Mouse (Mus musculus): ENCODE data around the gene Nfkbid. TPM values are rescaled to one million over a fixed set of nuclear protein-coding genes. Genes with fewer than 3 reads are reported as not detected.

Nfkbid gene
- polyA plus RNA-seq (2016; fragmentation: Nextera tagmentation; extraction: Ambion mirVana): 1.1 and 1.8 TPM in 2 replicates

DNA sequence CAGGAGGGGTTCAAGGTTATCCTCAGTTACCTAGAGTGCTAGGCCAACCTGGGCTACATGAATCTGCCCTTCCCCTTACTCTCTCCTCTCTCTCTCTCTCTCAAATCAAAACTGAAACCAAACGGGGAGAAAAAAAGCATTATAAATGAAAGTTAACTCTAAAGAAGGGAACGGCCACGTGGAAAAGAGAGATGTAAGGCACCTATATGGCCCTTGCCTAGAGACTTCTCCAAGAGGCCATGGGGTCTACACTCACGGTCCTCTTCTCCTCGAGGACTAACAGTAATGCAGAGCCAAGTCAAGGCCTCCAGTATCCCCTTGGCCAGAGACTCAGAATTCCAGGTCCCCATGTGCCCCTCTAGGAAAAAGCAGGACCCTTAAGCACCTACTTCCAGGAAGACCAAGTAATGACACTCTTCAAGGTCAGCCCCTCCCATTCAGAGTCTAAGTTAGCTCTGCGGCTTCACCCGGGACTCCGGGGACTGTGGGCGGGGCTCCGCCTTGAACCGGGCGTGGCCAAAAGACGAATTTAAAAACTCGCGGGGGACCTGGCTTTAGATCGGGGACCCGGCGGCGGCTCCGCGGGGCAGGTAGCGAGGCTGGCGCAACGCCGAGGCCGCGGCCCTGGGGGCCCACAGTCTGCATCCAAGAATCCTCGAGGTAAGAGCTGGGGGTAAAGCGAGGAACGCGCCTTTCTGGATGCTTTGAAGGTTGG, at the start of gene Nfkbid:
TSS of gene Nfkbid (plus strand) at position 558 of the 715 bp plus-strand sequence.
- Histone ChIP-seq H3K4me3 (peak within 1 kb of the TSS; percentile 68), H3K4me1 (peaks cover 24% of the 10 kb centered on the region), H3K27me3 (replicated peaks; ENCODE audit: low read depth, poor library complexity, severe bottlenecking) (peaks cover 46% of the 10 kb centered on the region), H3K36me3 (replicated peaks) (peaks cover 11% of the 10 kb centered on the region), H3K9me3 (peaks cover 6% of the 10 kb centered on the region; the same call in 1 of the 2 replicates), H3K27ac (replicated peaks) (peak within 1 kb of the TSS; percentile 75)
- 10% methylated on average over 31 of the region's 31 CpGs for WGBS
- peak; percentile 49 for DNase-seq (ENCODE audit: low spot score)

DNA sequence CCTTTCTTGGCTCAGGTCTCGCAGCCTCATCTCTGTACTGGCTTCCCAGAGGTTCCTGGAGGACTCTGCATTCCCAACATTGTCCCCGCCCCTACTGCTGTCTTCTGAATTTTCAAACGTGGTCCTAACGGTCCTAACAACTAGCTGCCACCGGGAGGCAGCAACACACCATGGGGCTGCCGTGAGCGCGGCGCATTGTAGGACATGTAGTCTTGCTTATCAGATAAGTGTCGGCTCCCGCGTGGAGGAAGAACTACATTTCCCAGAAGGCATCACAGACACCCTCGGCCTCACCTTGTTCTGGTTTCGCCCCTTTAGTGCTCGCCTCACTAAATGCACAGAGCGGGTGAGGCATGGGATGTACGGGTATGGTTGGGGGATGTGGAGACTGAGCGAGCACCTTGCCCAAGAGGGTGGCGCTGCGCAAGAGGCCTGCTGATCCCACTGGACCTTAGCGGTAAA, 48.0 kb upstream of the Nfkbid start:
- H3K27me3 ChIP-seq (replicated peaks; ENCODE audit: low read depth, poor library complexity, severe bottlenecking): no peaks in the 10 kb centered on the region; the same call in 1 of the 2 replicates
- H3K9me3 ChIP-seq: no peaks in the 10 kb centered on the region
- peak overlapping the region; percentile 61 for H3K4me3 ChIP-seq
- peak overlapping the region; percentile 83 for H3K27ac ChIP-seq (replicated peaks)
- no peaks in the 10 kb centered on the region for H3K36me3 ChIP-seq (replicated peaks)
- DNase-seq (ENCODE audit: low spot score): peak; percentile 94
- peaks cover 7% of the 10 kb centered on the region; the same call in 1 of the 2 replicates for H3K4me1 ChIP-seq
- WGBS: under 1% methylated on average over 21 of the region's 21 CpGs

DNA sequence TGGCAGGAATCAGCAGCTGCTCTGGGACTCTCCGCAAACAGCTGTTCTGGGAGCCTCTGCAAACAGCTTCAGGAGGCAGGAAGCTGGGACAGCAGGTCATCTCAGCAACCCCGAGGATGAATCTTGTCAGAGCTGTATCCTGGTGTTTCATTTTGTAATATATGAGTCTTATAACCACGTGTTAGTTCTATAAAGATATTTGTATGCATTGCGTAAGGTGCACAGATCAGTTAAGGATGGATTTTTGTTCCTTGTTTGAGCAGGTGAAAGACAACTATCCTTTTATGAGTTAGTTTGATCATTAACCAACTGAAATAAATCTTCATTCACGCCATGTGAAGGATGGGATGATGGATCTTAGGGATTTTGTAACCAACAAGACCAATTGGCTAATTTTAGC, 41.5 kb upstream of the Nfkbid start:
- Histone ChIP-seq H3K9me3 (no peaks in the 10 kb centered on the region), H3K27ac (replicated peaks) (no peak overlapping the region), H3K36me3 (replicated peaks) (no peaks in the 10 kb centered on the region), H3K4me1 (no peaks in the 10 kb centered on the region), H3K4me3 (no peak overlapping the region), H3K27me3 (replicated peaks; ENCODE audit: low read depth, poor library complexity, severe bottlenecking) (no peaks in the 10 kb centered on the region; the same call in 1 of the 2 replicates)
- DNase-seq (ENCODE audit: low spot score): no peak
- WGBS: 65% methylated on average over 5 of the region's 5 CpGs

GRCm38 (mm10) chr7:30384106-30384505, 37.4 kb upstream of the Nfkbid start:
- no peak overlapping the region for H3K4me3 ChIP-seq
- WGBS: 81% methylated on average over 9 of the region's 9 CpGs
- no peaks in the 10 kb centered on the region for H3K4me1 ChIP-seq
- no peaks in the 10 kb centered on the region for H3K27me3 ChIP-seq (replicated peaks; ENCODE audit: low read depth, poor library complexity, severe bottlenecking)
- H3K27ac ChIP-seq (replicated peaks): no peak overlapping the region
- no peak for DNase-seq (ENCODE audit: low spot score)
- no peaks in the 10 kb centered on the region for H3K36me3 ChIP-seq (replicated peaks)
- no peaks in the 10 kb centered on the region for H3K9me3 ChIP-seq

DNA sequence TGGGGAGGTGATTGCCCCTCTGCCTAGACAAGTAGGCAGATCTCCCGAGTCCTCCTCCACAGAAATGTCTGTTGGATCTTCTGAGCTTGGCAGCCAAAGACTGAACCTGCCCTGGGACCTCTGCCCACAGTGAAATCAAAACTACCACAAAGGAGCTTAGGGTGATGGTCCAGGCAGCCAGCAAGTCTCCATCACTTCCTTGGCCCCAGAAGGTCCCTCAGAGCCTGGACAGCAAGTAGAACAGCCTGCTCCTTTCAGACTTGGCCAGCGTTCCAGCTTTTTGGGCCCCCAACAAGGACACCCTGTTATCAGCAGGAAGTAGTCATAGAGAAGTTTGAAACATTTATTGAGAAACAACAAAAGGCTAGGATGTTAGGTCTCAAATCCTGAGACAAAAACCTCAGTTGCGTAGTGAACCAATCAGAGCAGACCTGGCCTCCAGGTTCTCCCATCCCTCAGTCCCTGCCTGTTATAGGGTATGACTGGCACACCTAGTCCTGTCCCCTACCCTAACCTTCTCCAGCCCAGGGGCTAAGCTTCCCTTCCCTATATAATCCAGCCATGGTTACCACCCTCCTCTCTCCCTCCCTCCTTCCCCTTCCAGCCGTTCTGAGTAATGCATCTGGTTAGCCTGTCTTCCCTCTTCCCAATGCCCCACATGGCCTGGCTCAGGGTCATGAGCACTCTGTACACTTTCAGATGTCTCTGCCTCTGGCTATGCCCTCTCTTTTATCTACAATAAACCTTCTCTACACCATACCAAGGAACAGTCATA, 28.6 kb upstream of the Nfkbid start:
- no peaks in the 10 kb centered on the region for H3K36me3 ChIP-seq (replicated peaks)
- no peaks in the 10 kb centered on the region for H3K27me3 ChIP-seq (replicated peaks; ENCODE audit: low read depth, poor library complexity, severe bottlenecking)
- no peaks in the 10 kb centered on the region for H3K9me3 ChIP-seq
- 0 out of 2 replicates have a peak, but pooled peaks cover 8% of the 10 kb centered on the region for H3K4me1 ChIP-seq
- H3K27ac ChIP-seq (replicated peaks): no peak overlapping the region
- 72% methylated on average over 4 of the region's 4 CpGs for WGBS
- H3K4me3 ChIP-seq: no peak overlapping the region
- no peak for DNase-seq (ENCODE audit: low spot score)

- 91% methylated on average over 4 of the region's 4 CpGs for WGBS
- DNase-seq (ENCODE audit: low spot score): no peak
- Histone ChIP-seq H3K27me3 (replicated peaks; ENCODE audit: low read depth, poor library complexity, severe bottlenecking) (no peaks in the 10 kb centered on the region), H3K4me3 (no peak overlapping the region), H3K9me3 (no peaks in the 10 kb centered on the region), H3K36me3 (replicated peaks) (no peaks in the 10 kb centered on the region), H3K27ac (replicated peaks) (no peak overlapping the region), H3K4me1 (0 out of 2 replicates have a peak, but pooled peaks cover 8% of the 10 kb centered on the region)
Observed at GRCm38 (mm10) chr7:30393631-30394030, 27.9 kb upstream of the Nfkbid start.

DNA sequence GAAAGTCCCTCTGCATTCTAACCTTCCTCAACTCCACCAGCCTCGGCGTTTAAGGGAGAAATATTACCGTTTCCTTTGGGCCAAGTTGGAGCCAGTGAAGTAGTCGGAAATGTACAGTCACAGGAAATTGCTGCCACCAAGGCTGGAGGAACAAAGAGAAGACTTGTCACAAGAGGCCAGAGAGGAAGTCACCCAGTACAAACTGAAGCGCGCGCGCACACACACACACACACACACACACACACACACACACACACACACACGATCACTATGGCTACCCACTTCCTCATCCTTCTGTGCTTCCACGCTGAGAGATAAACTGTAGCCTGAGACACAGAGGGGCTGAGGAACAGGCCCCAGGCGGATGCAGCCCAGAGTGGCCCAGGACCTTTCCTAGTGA, 27.2 kb upstream of the Nfkbid start:
- H3K27ac ChIP-seq (replicated peaks): peak overlapping the region; percentile 54
- H3K4me3 ChIP-seq: no peak overlapping the region
- no peaks in the 10 kb centered on the region for H3K27me3 ChIP-seq (replicated peaks; ENCODE audit: low read depth, poor library complexity, severe bottlenecking)
- 50% methylated on average over 11 of the region's 11 CpGs for WGBS
- no peaks in the 10 kb centered on the region for H3K36me3 ChIP-seq (replicated peaks)
- no peaks in the 10 kb centered on the region for H3K9me3 ChIP-seq
- 0 out of 2 replicates have a peak, but pooled peaks cover 8% of the 10 kb centered on the region for H3K4me1 ChIP-seq
- peak; percentile 37 for DNase-seq (ENCODE audit: low spot score)

DNA sequence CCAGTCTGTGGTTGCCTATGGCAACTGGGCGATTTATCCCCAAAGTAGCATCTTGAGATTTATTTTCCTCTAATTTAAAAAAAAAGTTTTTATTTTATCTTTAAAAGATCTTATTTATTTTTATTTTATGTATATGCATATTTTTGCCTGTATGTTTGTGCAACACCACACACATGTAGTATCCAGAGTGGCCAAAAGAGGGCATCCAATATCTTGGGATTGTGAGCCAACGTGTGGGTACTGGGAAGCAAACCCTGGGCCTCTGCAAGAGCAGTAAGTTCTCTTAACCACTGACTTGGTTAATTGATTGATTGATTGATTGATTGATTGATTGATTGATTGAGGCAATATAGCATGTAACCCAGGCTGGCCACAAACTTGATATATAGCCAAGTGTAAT, 26.7 kb upstream of the Nfkbid start:
- Histone ChIP-seq H3K4me3 (no peak overlapping the region), H3K36me3 (replicated peaks) (no peaks in the 10 kb centered on the region), H3K27ac (replicated peaks) (no peak overlapping the region), H3K27me3 (replicated peaks; ENCODE audit: low read depth, poor library complexity, severe bottlenecking) (no peaks in the 10 kb centered on the region), H3K4me1 (0 out of 2 replicates have a peak, but pooled peaks cover 8% of the 10 kb centered on the region), H3K9me3 (no peaks in the 10 kb centered on the region)
- 33% methylated on average over 2 of the region's 2 CpGs for WGBS
- no peak for DNase-seq (ENCODE audit: low spot score)

DNA sequence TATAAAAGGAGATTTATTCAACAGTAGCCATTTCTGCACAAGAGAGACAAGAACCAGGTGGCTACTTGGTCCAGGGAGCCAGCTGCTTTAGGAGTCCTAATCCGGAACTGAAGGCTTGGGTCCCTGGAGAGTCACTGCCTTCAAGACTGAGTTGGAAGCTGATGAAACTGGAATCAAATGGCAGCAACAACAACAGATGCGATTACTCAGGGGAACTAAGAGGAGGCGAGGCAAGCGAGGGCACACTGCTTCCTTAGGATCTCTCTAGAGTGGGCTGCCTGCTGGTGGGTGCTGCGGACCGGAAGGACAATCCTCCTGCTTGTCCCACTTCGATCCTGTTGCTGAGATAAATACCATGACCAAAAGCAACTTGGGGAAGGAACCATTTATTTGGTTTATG, 21.9 kb upstream of the Nfkbid start:
- no peak for DNase-seq (ENCODE audit: low spot score)
- H3K36me3 ChIP-seq (replicated peaks): no peaks in the 10 kb centered on the region
- no peaks in the 10 kb centered on the region for H3K4me1 ChIP-seq
- no peak overlapping the region for H3K27ac ChIP-seq (replicated peaks)
- H3K9me3 ChIP-seq: no peaks in the 10 kb centered on the region
- WGBS: 55% methylated on average over 7 of the region's 7 CpGs
- H3K27me3 ChIP-seq (replicated peaks; ENCODE audit: low read depth, poor library complexity, severe bottlenecking): no peaks in the 10 kb centered on the region
- no peak overlapping the region for H3K4me3 ChIP-seq

GRCm38 (mm10) chr7:30402343-30402742, 19.2 kb upstream of the Nfkbid start:
- Histone ChIP-seq H3K4me1 (no peaks in the 10 kb centered on the region), H3K36me3 (replicated peaks) (no peaks in the 10 kb centered on the region), H3K9me3 (no peaks in the 10 kb centered on the region), H3K4me3 (no peak overlapping the region), H3K27me3 (replicated peaks; ENCODE audit: low read depth, poor library complexity, severe bottlenecking) (no peaks in the 10 kb centered on the region), H3K27ac (replicated peaks) (no peak overlapping the region)
- 71% methylated on average over 4 of the region's 4 CpGs for WGBS
- DNase-seq (ENCODE audit: low spot score): no peak

DNA sequence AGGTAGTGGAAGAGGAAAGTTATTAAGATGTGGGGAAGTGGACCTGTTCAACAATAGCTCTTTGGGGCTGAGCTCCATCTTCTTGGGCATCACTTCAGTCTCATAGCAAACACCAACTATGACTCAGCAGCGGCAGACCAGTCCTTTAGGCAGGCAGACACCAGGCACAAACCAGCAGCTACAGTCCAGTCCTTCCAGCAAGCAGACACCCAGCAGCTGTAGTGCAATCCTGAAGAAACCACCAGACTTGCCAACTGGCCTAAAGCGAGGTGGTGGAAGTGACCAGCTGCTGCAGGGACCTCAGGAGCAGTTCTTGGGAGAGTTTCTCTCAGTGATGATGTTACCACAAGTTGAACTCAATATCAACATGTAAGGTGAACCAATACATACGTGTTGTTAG, 12.9 kb upstream of the Nfkbid start:
- Histone ChIP-seq H3K9me3 (no peaks in the 10 kb centered on the region), H3K4me1 (no peaks in the 10 kb centered on the region), H3K36me3 (replicated peaks) (no peaks in the 10 kb centered on the region), H3K27me3 (replicated peaks; ENCODE audit: low read depth, poor library complexity, severe bottlenecking) (no peaks in the 10 kb centered on the region), H3K27ac (replicated peaks) (no peak overlapping the region), H3K4me3 (no peak overlapping the region)
- 80% methylated on average over 3 of the region's 3 CpGs for WGBS
- no peak for DNase-seq (ENCODE audit: low spot score)

DNA sequence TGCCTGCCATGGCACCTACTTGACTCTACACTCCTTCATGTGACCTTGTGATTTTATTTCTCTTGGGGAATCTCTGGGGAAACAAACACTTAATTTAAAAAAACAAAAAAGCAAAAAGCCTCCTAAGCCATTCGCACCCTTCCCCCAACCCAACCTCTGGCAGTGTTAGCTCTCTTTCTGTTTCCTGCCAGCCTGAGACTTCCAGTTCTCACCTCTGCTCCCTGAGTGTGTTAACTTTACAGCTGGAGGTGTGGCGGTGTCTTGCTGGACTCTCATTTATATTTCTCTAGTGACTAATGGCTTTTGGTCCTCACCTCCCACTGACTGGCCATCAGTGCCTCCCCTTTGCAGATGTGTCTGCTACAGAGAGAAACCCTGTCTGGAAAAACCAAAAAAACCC, 11.7 kb upstream of the Nfkbid start:
- Histone ChIP-seq H3K9me3 (no peaks in the 10 kb centered on the region), H3K4me3 (no peak overlapping the region), H3K27ac (replicated peaks) (no peak overlapping the region), H3K27me3 (replicated peaks; ENCODE audit: low read depth, poor library complexity, severe bottlenecking) (no peaks in the 10 kb centered on the region), H3K36me3 (replicated peaks) (no peaks in the 10 kb centered on the region), H3K4me1 (no peaks in the 10 kb centered on the region)
- WGBS: 78% methylated on average over 2 of the region's 2 CpGs
- no peak for DNase-seq (ENCODE audit: low spot score)

DNA sequence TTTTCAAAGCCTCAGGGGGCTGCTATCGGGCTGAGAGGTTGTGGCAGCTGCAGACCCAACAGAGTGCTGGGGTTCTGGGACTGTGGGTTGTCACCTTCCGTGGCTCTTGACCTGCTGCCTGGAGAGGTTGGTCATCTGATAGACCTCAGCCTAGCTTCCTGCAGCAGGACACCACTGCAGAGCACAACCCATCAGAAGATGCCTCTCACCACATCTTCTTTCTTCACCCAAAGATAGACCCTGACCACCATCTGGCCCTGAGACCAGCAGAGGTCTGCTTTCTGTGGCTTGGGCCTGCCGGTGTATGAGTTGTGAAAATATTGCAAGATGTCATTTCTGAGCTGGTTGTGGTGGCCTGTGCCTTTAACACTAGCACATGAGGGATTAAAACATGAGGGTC, 10.5 kb upstream of the Nfkbid start:
- Histone ChIP-seq H3K4me1 (no peaks in the 10 kb centered on the region), H3K36me3 (replicated peaks) (no peaks in the 10 kb centered on the region), H3K27ac (replicated peaks) (no peak overlapping the region), H3K27me3 (replicated peaks; ENCODE audit: low read depth, poor library complexity, severe bottlenecking) (no peaks in the 10 kb centered on the region), H3K4me3 (no peak overlapping the region), H3K9me3 (no peaks in the 10 kb centered on the region)
- WGBS: 75% methylated on average over 3 of the region's 3 CpGs
- no peak for DNase-seq (ENCODE audit: low spot score)
